Mouse (Mus musculus): ENCODE results near the gene Kcna3. TPM values are rescaled to one million over a fixed set of nuclear protein-coding genes. Genes with fewer than 3 reads are reported as not detected.

The Kcna3 gene
- polyA plus RNA-seq, 1 experiment from 2014 or later, result 12.5 TPM

Other genes with a start within 250 kb of the Kcna3 start
- gene Cd53, start 246.0 kb upstream of the Kcna3 start, polyA plus RNA-seq (2015; fragmentation: Nextera tagmentation; extraction: Ambion mirVana), result 3.8 and 4.7 TPM in 2 replicates
- not detected in 2 replicates for gene Olfr266, start 209.9 kb upstream of the Kcna3 start, polyA plus RNA-seq (2015; fragmentation: Nextera tagmentation; extraction: Ambion mirVana)
- 1.1 and 1.2 TPM in 2 replicates for gene Kcna2, start 65.0 kb downstream of the Kcna3 start, polyA plus RNA-seq (2015; fragmentation: Nextera tagmentation; extraction: Ambion mirVana)
- not detected in 2 replicates for gene Kcna10, start 146.9 kb downstream of the Kcna3 start, polyA plus RNA-seq (2015; fragmentation: Nextera tagmentation; extraction: Ambion mirVana)
- 0.27 and 4.2 TPM in 2 replicates for gene Cym, start 185.6 kb downstream of the Kcna3 start, polyA plus RNA-seq (2015; fragmentation: Nextera tagmentation; extraction: Ambion mirVana)
- not detected in 2 replicates for gene A630076J17Rik, start 194.4 kb downstream of the Kcna3 start, polyA plus RNA-seq (2015; fragmentation: Nextera tagmentation; extraction: Ambion mirVana)
- not detected in 2 replicates for gene Prok1, start 203.5 kb downstream of the Kcna3 start, polyA plus RNA-seq (2015; fragmentation: Nextera tagmentation; extraction: Ambion mirVana)
- gene Lamtor5, start 242.7 kb downstream of the Kcna3 start, polyA plus RNA-seq (2015; fragmentation: Nextera tagmentation; extraction: Ambion mirVana), result 203 and 216 TPM in 2 replicates